Mouse (Mus musculus) liver, embryonic 12.5 days (tissue): ENCODE measurements around the gene Dnaja2. TPM values are rescaled to one million over a fixed set of nuclear protein-coding genes. Genes with fewer than 3 reads are reported as not detected.

ENCODE experiments used
- ATAC-seq: fragments of 200-750 bp; cut with Nextera tagmentation; 2 replicates; pipeline ENCODE4 v1.8.0; 2017; ENCODE audit warnings: moderate number of reproducible peaks, mild to moderate bottlenecking, moderate library complexity
- H3K27ac ChIP-seq: fragments of 300-500 bp; sonication (generic); 2 replicates; pipeline ENCODE4 v1.5.1; 2016; ENCODE audit warnings: mild to moderate bottlenecking
- H3K27me3 ChIP-seq: fragments of 300-500 bp; sonication (generic); replicated peaks from 2 replicates; pipeline ENCODE4 v1.6.1; 2016; ENCODE audit warnings: mild to moderate bottlenecking, moderate library complexity
- H3K36me3 ChIP-seq: fragments of 300-500 bp; sonication (generic); 2 replicates; pipeline ENCODE4 v1.6.1; 2016; ENCODE audit warnings: mild to moderate bottlenecking, moderate library complexity
- H3K4me1 ChIP-seq: fragments of 300-500 bp; sonication (generic); 2 replicates; pipeline ENCODE4 v1.6.1; 2016
- H3K4me2 ChIP-seq: fragments of 300-500 bp; sonication (generic); 2 replicates; pipeline ENCODE4 v1.6.1; 2016; ENCODE audit warnings: mild to moderate bottlenecking, moderate library complexity
- H3K4me3 ChIP-seq: fragments of 300-500 bp; sonication (generic); 2 replicates; pipeline ENCODE4 v1.5.1; 2016; ENCODE audit warnings: mild to moderate bottlenecking, moderate library complexity
- H3K9ac ChIP-seq: fragments of 300-500 bp; sonication (generic); 2 replicates; pipeline ENCODE4 v1.6.1; 2016; ENCODE audit warnings: mild to moderate bottlenecking, moderate library complexity
- H3K9me3 ChIP-seq: fragments of 300-500 bp; sonication (generic); replicated peaks from 2 replicates; pipeline ENCODE4 v1.6.1; 2016; ENCODE audit warnings: mild to moderate bottlenecking, moderate library complexity
- WGBS: fragments of 180-500 bp; shearing (Covaris S2); methylation state at CpG from one replicate; pipeline ENCODE4 v1.1.7; 2016; ENCODE audit not compliant: insufficient replicate concordance; 5-methylcytosine and 5-hydroxymethylcytosine counted together
- polyA plus RNA-seq: library from polyadenylated mRNA; unstranded; fragments of >200 nt; fragmentation: Nextera tagmentation; extraction: Ambion mirVana; gene quantifications from 2 replicates; pipeline ENCODE4 v1.2.1, GENCODE M21; 2016

Dnaja2 gene
- polyA plus RNA-seq, 1 experiment from 2014 or later: 124 TPM

DNA sequence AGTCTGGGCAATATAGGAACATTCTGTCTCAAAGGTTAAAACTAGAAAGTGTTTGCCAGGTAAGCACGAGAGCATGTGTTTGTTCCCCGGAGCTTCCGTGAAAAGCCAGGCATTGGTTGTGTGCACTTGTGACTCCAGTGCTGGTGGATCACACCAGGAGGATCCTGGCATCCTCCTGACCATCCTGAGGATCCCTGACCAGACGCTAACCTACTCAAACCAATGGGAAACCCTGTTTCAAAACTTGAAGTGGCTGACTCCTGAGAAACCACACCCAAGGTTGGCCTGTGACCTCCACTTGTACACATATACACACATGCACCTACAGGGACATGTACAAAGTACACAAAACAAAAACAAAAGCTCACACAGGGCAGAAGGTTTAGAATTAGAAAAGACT, 58.4 kb downstream of the Dnaja2 start:
- 76% methylated on average over 4 of the region's 4 CpGs for WGBS
- H3K27ac ChIP-seq: no peak overlapping the region
- no peak for ATAC-seq

DNA sequence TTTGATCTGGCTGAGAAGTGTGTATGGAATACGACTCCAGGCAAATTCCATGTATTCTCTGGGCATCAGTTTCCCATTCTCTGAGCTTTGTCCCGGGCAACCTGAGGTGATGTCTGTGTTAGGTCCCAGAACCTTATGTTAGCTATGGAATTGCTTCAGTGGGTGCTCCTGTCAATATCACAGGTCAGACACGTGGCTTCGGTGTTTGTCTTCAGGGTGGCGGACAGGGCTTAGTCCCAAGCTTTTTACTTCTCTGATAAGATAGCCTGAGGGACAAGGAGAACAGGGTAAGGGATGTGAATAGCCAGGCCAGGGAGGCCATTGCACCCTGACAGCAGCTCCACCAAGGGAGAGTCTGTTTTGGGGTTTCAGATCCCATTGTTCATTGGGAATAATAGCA, 59.0 kb downstream of the Dnaja2 start:
- Histone ChIP-seq H3K4me3 (no peak overlapping the region), H3K4me2 (no peak overlapping the region), H3K27ac (no peak overlapping the region), H3K9ac (no peak overlapping the region), H3K4me1 (peaks cover 28% of the 10 kb centered on the region), H3K27me3 (peaks cover 28% of the 10 kb centered on the region), H3K9me3 (no peaks in the 10 kb centered on the region), H3K36me3 (no peaks in the 10 kb centered on the region)
- WGBS: 63% methylated on average over 5 of the region's 5 CpGs
- no peak for ATAC-seq

More for the DNA sequence above, 58.4 kb downstream of the Dnaja2 start:
- Histone ChIP-seq H3K9ac (no peak overlapping the region), H3K27me3 (peaks cover 28% of the 10 kb centered on the region), H3K36me3 (no peaks in the 10 kb centered on the region), H3K4me3 (no peak overlapping the region), H3K4me1 (peaks cover 27% of the 10 kb centered on the region), H3K4me2 (no peak overlapping the region), H3K9me3 (no peaks in the 10 kb centered on the region)

DNA sequence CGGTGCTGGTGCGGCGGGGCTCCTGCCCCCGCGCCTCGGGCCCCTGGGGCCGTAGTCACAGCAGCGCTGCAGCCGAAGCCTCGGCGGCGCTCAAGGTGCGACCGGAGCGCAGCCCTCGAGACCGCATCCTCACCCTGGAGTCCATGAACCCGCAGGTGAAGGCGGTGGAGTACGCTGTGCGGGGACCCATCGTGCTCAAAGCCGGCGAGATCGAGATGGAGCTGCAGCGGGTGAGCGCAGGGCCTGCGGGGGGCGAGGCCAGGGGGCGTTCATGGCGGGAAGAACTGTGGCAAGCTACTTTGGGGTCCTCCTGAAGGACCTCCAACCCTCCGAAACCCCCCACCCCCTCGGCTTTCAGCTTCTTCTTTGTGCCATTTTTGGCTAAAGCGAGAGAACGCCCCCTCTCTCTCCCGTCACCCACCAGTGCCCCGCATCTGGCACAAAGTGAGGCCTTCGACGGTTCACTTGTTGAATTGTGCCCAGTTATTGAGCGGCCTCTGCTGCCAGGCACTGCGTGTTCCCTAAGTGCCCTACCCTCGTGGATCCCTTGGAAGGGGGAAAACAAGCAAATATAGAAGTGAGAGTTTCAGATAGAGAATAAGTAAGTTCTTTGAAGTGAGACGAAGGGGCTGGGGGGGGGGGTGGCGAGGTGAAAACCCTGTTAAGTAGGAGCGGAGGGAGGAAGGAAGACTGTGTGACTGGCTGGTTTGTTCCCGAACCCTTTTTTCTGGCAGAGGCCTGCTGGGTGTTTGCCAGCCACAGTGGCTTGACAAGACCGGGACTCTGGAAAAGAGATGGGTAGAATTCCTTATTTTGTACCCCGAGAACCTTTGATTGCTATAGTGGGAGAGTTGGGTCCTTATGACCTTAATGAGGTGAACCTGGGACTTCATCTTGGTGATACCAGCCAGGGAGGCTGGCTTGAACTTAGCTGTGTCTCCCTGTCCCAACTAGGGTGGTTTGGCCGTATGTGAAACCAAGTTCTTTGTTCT, 61.9 kb downstream of the Dnaja2 start:
- H3K4me2 ChIP-seq: peak overlapping the region; percentile 81
- H3K36me3 ChIP-seq: no peaks in the 10 kb centered on the region
- H3K27me3 ChIP-seq: peaks cover 28% of the 10 kb centered on the region
- H3K9ac ChIP-seq: peak overlapping the region; percentile 61
- H3K4me3 ChIP-seq: peak overlapping the region; percentile 66
- no peaks in the 10 kb centered on the region for H3K9me3 ChIP-seq
- no peak overlapping the region for H3K27ac ChIP-seq
- no peak for ATAC-seq
- 11% methylated on average over 49 of the region's 49 CpGs for WGBS
- peaks cover 21% of the 10 kb centered on the region for H3K4me1 ChIP-seq

DNA sequence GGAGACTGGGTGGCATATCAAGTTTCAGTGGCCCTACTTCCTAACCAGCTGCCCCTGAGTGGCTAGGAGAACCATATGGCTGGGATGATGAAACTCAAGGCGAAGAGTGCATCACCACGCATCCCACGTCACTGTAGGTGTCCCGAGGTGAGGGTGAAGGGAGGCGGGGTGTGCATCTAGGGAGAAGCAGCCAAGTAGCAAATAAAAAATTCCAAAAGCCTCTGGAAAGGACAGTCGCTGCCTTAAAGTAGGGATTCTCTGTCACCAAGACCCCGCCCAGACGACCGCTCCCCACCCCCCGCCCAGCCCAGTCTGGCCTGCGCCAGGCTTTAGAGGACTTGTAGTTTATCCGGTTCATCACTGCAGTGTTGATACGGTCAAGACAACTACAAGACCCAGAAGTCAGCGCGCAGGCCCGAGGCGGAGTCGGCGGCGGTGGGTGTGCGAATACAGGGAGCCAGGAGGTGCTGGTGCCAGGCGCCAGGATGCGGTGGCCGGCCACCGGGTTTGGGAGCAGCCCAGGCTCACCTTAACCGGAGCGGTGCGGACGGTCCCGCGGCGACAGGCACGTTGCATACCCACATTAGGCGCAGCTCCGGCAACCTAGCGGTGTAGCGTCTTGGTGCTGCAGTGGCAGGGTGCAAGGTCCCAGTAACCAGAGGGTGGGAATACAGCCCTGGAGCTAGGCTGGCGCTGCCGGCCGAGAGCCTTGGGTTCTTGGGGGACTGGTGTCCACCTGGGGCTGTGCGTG, 62.8 kb downstream of the Dnaja2 start, which contains the start of gene Gpt2:
TSS of gene Gpt2 (plus strand) at position 452 of the 751 bp plus-strand sequence.
- Histone ChIP-seq H3K36me3 (no peaks in the 10 kb centered on the region), H3K9ac (peak within 1 kb of the TSS; percentile 61), H3K27me3 (peaks cover 28% of the 10 kb centered on the region), H3K4me1 (peaks cover 20% of the 10 kb centered on the region), H3K4me2 (peak within 1 kb of the TSS; percentile 81), H3K9me3 (no peaks in the 10 kb centered on the region), H3K4me3 (peak within 1 kb of the TSS; percentile 66), H3K27ac (no peak within 1 kb of the TSS)
- ATAC-seq: peak; percentile 95
- WGBS: under 1% methylated on average over 41 of the region's 41 CpGs

DNA sequence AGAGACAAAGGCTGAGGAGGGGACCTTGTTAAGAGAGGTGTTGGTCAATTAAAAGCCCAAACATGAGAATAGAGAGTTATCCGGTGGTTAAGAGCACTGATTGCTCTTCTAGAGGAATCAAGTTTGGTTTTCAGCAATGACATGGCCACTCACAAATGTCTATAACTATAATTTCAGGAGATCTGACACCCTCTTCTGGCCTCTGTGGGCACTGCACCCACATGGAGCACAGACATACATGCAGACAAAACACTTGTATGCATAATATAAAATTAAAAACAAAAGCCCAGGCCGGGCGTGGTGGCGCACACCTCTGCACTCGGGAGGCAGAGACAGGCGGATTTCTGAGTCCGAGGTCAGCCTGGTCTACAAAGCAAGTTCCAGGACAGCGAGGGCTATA, 65.6 kb downstream of the Dnaja2 start:
- no peaks in the 10 kb centered on the region for H3K36me3 ChIP-seq
- 78% methylated on average over 8 of the region's 8 CpGs for WGBS

DNA sequence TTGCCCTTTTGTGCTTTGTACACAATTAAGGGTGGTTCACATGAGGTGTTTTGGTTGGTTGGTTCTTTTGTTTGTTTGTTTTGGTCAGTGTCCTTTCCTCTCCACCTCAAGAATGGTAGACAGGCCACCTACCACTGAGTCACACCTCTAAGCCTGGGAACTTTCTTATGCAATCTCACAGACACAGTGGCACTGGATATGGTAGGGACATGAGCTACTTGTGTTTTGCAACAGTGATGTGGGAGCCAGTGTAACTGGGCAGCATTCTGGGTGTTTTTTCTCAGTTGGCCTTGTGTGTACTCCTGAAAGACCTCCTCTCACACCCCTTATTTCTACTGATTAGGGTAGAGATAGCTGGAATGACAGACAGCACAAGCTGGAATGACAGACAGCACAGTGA, 66.5 kb downstream of the Dnaja2 start:
- Histone ChIP-seq H3K27me3 (peaks cover 14% of the 10 kb centered on the region), H3K27ac (no peak overlapping the region), H3K4me3 (no peak overlapping the region), H3K9ac (no peak overlapping the region), H3K4me2 (no peak overlapping the region), H3K9me3 (no peaks in the 10 kb centered on the region), H3K4me1 (peaks cover 16% of the 10 kb centered on the region), H3K36me3 (no peaks in the 10 kb centered on the region)
- ATAC-seq: no peak

More for the DNA sequence above, 65.6 kb downstream of the Dnaja2 start:
- Histone ChIP-seq H3K4me1 (peaks cover 16% of the 10 kb centered on the region), H3K9me3 (no peaks in the 10 kb centered on the region), H3K27me3 (peaks cover 21% of the 10 kb centered on the region), H3K27ac (no peak overlapping the region), H3K9ac (no peak overlapping the region), H3K4me3 (no peak overlapping the region), H3K4me2 (no peak overlapping the region)
- no peak for ATAC-seq

DNA sequence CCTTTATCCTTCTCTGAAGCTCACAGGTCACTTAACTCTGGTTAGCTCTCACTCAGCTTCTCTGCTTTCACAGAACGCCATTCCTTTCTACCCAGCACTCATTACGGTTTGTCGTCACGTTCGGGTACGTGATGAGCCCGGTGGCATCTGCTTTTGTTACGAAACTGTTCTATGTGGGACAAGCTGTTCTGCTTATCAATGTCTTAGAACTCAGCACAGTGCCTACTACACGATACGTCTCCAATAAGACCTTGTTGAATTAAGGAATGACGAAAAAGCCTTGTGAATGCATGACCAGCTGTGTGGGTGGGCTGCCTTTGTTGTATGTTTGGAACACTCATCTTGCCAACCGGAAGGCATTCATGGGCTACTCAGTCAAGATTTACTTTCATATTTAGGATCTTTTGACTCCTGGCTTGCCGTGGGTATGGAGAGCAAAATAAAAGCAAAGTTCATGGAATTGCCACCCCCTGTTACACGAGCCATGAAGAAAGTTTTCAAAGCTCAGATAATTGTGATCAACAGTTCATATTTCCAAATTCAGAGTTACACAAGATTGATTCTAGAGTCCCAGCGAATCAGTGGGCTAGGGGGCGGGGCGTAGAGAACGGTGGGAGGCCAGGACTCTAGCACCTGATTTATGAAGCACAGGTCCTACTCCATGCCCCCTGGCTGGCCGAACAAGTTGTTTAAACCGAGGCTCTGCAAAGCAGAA, 67.1 kb downstream of the Dnaja2 start:
- no peak overlapping the region for H3K4me3 ChIP-seq
- no peak overlapping the region for H3K27ac ChIP-seq
- ATAC-seq: no peak
- H3K9ac ChIP-seq: no peak overlapping the region
- H3K36me3 ChIP-seq: no peaks in the 10 kb centered on the region
- no peaks in the 10 kb centered on the region for H3K9me3 ChIP-seq
- 73% methylated on average over 20 of the region's 20 CpGs for WGBS
- peaks cover 8% of the 10 kb centered on the region for H3K27me3 ChIP-seq
- H3K4me2 ChIP-seq: no peak overlapping the region
- H3K4me1 ChIP-seq: peaks cover 13% of the 10 kb centered on the region

Other genes starting within 250 kb of the Dnaja2 start
- 40.7 and 42.5 TPM in 2 replicates for gene Mylk3, start 169.0 kb downstream of the Dnaja2 start, polyA plus RNA-seq
- 23.8 and 25.3 TPM in 2 replicates for gene 4921524J17Rik, start 122.5 kb downstream of the Dnaja2 start, polyA plus RNA-seq
- gene Gpt2, start 62.8 kb downstream of the Dnaja2 start, polyA plus RNA-seq: 18.5 and 20.1 TPM in 2 replicates
- 2.6 and 3.0 TPM in 2 replicates for gene Neto2, start 145.6 kb upstream of the Dnaja2 start, polyA plus RNA-seq